Mouse (Mus musculus): ENCODE measurements around the gene Rsad1. TPM values are rescaled to one million over a fixed set of nuclear protein-coding genes. Genes with fewer than 3 reads are reported as not detected.

Rsad1 gene
- polyA plus RNA-seq, 1 experiment from 2014 or later = 6.7 TPM

DNA sequence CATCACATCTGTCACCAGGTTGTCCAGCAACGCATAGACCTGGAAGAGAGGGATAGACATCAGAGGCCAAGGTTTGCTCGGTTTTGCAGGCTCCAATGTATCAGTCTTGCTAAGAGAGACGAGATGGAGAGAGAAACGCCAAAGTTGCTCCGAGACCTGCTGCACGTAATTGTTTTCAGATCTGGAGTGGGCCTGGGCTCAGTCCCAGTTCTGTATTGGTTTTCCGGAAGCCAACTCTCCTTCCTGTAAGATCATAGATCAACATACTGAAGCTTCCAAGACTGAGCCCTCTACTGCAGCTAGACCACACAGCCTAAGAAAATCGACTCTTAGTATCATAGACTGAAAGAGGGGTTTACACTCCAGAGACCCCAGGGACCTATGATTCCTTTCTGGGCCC lies 47.6 kb downstream of the Rsad1 start:
- Histone ChIP-seq H3K4me2 (ENCODE audit: low read length) (no peak overlapping the region), H3K36me3 (ENCODE audit: control insufficient read depth, insufficient read depth) (no peaks in the 10 kb centered on the region), H3K4me1 (replicated peaks; ENCODE audit: control insufficient read depth, insufficient read depth, low read length) (peaks cover 22% of the 10 kb centered on the region), H3K9me3 (ENCODE audit: control insufficient read depth, low read length) (no peaks in the 10 kb centered on the region), H3K27ac (ENCODE audit: low read length) (no peak overlapping the region), H3K4me3 (replicated peaks; ENCODE audit: low read length) (no peak overlapping the region), H3K27me3 (replicated peaks; ENCODE audit: control insufficient read depth, insufficient read depth, low read length) (no peaks in the 10 kb centered on the region; the same call in 1 of the 2 replicates), H3K9ac (replicated peaks; ENCODE audit: low read depth, low read length) (no peak overlapping the region)
- 90% methylated on average over 8 of the region's 8 CpGs for WGBS
- ATAC-seq = no peak

DNA sequence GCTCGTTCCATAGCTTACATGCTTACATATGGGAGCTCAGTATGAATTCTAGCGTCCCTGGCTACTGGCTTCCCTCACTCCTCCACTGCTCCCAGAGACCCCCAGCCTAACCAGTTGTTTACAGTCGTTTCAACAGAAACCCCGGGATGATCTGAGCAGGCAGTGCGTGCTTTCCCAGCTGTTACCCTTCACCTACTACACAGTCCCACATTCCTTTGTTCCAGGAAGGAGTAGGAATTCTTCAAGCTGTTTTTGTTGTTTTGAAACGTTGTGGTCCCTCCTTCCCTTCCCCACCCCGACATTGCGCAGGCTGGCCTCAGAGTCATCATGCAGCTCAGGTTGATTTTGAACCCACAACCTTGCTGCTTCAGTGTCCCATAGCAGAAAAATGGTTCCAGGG lies 48.7 kb downstream of the Rsad1 start:
- Histone ChIP-seq H3K9ac (replicated peaks; ENCODE audit: low read depth, low read length) (no peak overlapping the region), H3K36me3 (ENCODE audit: control insufficient read depth, insufficient read depth) (no peaks in the 10 kb centered on the region), H3K9me3 (ENCODE audit: control insufficient read depth, low read length) (no peaks in the 10 kb centered on the region), H3K27ac (ENCODE audit: low read length) (no peak overlapping the region), H3K27me3 (replicated peaks; ENCODE audit: control insufficient read depth, insufficient read depth, low read length) (no peaks in the 10 kb centered on the region; the same call in 1 of the 2 replicates), H3K4me1 (replicated peaks; ENCODE audit: control insufficient read depth, insufficient read depth, low read length) (peaks cover 22% of the 10 kb centered on the region), H3K4me2 (ENCODE audit: low read length) (no peak overlapping the region), H3K4me3 (replicated peaks; ENCODE audit: low read length) (no peak overlapping the region)
- WGBS = 32% methylated on average over 8 of the region's 8 CpGs
- no peak for ATAC-seq

DNA sequence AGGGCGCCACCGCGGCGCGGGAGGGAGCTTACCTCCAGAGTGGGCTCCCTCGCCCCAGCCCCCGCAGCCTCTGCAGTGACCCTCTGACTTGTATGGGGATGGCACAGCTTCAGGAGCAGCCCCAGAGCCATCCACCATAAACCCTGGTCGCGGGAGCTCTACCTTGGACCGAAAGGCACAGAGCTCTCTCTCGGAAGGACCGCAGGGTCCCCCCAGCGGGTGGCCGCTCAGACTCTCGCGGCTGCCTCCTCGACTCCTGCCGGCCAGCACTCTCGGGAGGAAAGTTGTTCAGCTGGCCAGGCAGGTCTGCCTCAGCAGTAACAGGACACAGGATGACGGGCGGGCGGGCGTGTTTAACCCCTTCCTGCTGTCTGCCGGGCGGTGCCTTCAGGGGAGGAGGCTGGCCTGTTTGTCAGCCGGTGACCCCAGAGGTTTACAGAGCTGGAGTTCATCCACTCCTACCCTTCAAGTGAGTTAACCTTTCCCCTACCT lies 49.3 kb downstream of the Rsad1 start, which contains the start of gene Epn3:
TSS of gene Epn3 (minus strand) at position 314 of the 492 bp plus-strand sequence.
- Histone ChIP-seq H3K9ac (replicated peaks; ENCODE audit: low read depth, low read length) (peak within 1 kb of the TSS; percentile 41), H3K27ac (ENCODE audit: low read length) (no peak within 1 kb of the TSS), H3K4me2 (ENCODE audit: low read length) (peak within 1 kb of the TSS; percentile 49), H3K9me3 (ENCODE audit: control insufficient read depth, low read length) (no peaks in the 10 kb centered on the region), H3K4me3 (replicated peaks; ENCODE audit: low read length) (peak within 1 kb of the TSS; percentile 28), H3K27me3 (replicated peaks; ENCODE audit: control insufficient read depth, insufficient read depth, low read length) (no peaks in the 10 kb centered on the region; the same call in 1 of the 2 replicates), H3K36me3 (ENCODE audit: control insufficient read depth, insufficient read depth) (no peaks in the 10 kb centered on the region), H3K4me1 (replicated peaks; ENCODE audit: control insufficient read depth, insufficient read depth, low read length) (peaks cover 22% of the 10 kb centered on the region)
- no peak for ATAC-seq
- 1% methylated on average over 26 of the region's 26 CpGs for WGBS

DNA sequence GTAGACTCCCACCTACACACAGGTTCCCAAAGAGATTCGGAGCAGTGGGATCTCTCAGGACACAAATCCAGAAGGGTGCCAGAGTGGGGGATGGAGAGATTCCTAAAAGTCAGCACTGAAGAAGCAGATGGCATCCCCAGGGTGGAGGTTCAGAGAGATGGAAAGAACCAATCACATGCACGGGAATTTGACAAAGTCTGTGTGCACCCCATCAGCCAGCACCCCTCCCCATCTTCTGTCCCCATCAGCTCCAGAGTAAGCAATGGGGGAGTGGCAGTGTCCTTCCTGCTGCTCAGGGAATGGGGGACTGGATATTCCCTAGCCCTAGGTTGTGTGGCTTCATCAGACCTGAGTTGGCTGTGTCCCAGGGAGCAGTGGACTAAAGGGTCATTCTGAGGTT lies 50.0 kb downstream of the Rsad1 start:
- Histone ChIP-seq H3K27me3 (replicated peaks; ENCODE audit: control insufficient read depth, insufficient read depth, low read length) (no peaks in the 10 kb centered on the region; the same call in 1 of the 2 replicates), H3K4me1 (replicated peaks; ENCODE audit: control insufficient read depth, insufficient read depth, low read length) (peaks cover 22% of the 10 kb centered on the region), H3K4me3 (replicated peaks; ENCODE audit: low read length) (no peak overlapping the region; the same call in 1 of the 2 replicates), H3K27ac (ENCODE audit: low read length) (no peak overlapping the region), H3K9ac (replicated peaks; ENCODE audit: low read depth, low read length) (no peak overlapping the region; the same call in 1 of the 2 replicates), H3K36me3 (ENCODE audit: control insufficient read depth, insufficient read depth) (no peaks in the 10 kb centered on the region), H3K4me2 (ENCODE audit: low read length) (peak overlapping the region; percentile 49), H3K9me3 (ENCODE audit: control insufficient read depth, low read length) (no peaks in the 10 kb centered on the region)
- 6% methylated on average over 2 of the region's 2 CpGs for WGBS
- ATAC-seq = peak; percentile 55; the same call in 1 of the 2 replicates

DNA sequence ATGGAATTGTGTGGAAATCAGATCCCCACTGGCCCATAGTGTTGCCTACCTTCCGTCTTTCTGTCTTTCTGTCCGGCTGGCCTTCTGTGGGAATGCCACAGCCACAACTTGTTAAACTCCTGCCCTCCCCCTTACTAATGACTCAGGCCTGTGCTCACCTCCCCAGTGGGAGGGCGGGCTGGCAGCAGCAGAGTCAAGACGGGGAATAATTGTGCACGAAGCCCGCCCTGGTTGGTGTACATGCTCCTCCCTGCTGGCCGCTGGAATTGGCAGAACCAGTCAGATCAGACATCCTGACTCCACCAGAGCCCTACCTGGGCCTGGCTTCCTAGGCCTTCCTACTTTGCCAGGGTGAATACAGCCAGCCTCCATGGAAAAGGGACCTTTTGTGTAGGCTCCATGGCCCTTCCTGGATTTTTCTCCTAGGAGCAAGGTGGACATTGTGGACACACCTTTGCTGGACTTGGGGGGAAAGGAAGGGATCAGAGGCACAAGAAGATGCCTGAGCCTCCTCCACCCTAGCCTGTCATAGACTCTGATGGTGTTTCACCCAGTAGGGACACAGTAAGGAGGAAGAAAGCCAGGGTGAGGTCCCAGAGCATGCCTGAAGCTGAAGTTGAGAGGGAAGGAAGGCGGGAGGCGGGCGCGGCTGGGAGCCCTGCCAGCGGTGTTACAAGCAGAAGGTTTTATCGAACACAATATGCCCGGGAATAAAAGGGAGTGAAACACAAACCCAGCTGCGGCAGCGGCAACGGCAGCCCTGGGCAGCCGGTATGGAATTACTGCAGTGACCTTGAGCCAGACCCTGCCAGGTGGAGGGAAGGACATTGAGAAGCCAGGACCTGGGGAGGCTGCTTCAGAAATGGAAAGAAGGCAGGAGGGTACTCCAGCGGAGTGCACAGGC lies 50.7 kb downstream of the Rsad1 start:
- Histone ChIP-seq H3K27me3 (replicated peaks; ENCODE audit: control insufficient read depth, insufficient read depth, low read length) (no peaks in the 10 kb centered on the region; the same call in 1 of the 2 replicates), H3K4me3 (replicated peaks; ENCODE audit: low read length) (peak overlapping the region; percentile 5; the same call in 1 of the 2 replicates), H3K36me3 (ENCODE audit: control insufficient read depth, insufficient read depth) (no peaks in the 10 kb centered on the region), H3K4me2 (ENCODE audit: low read length) (peak overlapping the region; percentile 49), H3K9ac (replicated peaks; ENCODE audit: low read depth, low read length) (peak overlapping the region; percentile 39), H3K9me3 (ENCODE audit: control insufficient read depth, low read length) (no peaks in the 10 kb centered on the region), H3K4me1 (replicated peaks; ENCODE audit: control insufficient read depth, insufficient read depth, low read length) (peaks cover 22% of the 10 kb centered on the region), H3K27ac (ENCODE audit: low read length) (no peak overlapping the region)
- WGBS = 13% methylated on average over 19 of the region's 19 CpGs
- ATAC-seq = peak; percentile 48

DNA sequence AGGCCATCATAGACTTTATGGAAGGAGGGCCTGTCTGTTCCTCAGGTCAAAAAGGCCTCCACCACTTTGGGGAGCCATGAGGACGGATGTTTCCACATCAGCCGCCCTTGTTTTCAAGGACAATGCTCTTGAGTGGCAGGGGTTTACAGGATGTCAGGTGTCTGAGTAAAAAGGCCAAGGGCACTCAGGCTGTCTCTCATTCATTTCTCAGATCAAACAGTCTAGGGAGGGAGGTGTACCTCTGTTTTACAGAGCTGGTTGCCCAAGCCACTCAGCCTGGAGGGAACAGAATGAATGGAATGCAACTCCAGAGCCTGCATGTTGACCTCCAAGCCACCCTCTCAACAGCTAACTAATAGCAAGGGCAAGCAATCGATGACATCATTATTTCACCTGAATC lies 53.6 kb downstream of the Rsad1 start:
- Histone ChIP-seq H3K9ac (replicated peaks; ENCODE audit: low read depth, low read length) (no peak overlapping the region), H3K4me2 (ENCODE audit: low read length) (no peak overlapping the region), H3K36me3 (ENCODE audit: control insufficient read depth, insufficient read depth) (no peaks in the 10 kb centered on the region), H3K27me3 (replicated peaks; ENCODE audit: control insufficient read depth, insufficient read depth, low read length) (no peaks in the 10 kb centered on the region; the same call in 1 of the 2 replicates), H3K9me3 (ENCODE audit: control insufficient read depth, low read length) (no peaks in the 10 kb centered on the region), H3K4me3 (replicated peaks; ENCODE audit: low read length) (no peak overlapping the region), H3K27ac (ENCODE audit: low read length) (no peak overlapping the region), H3K4me1 (replicated peaks; ENCODE audit: control insufficient read depth, insufficient read depth, low read length) (peaks cover 32% of the 10 kb centered on the region)
- 74% methylated on average over 3 of the region's 3 CpGs for WGBS
- no peak for ATAC-seq

DNA sequence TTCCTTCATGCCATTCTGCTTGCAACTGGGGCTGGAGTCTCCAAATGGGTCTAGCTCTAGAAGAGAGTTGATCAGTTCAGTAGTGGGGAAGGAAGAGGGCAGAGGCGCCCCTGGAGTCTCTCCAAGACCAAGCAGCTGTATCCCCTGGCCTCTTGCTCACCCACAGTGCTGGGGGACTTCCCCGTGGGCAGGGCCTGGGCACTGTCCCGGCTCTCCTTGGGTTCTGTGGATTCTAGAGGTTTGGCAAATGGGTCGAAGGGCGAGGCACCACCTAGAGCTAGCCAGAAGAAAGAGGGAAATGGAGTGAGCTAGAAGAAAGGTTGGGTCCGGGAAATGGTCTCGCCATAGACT lies 57.3 kb downstream of the Rsad1 start:
- H3K4me3 ChIP-seq (replicated peaks; ENCODE audit: low read length) = peak overlapping the region; percentile 67
- H3K9me3 ChIP-seq (ENCODE audit: control insufficient read depth, low read length) = no peaks in the 10 kb centered on the region
- peak overlapping the region; percentile 86; the same call in 1 of the 2 replicates for H3K9ac ChIP-seq (replicated peaks; ENCODE audit: low read depth, low read length)
- no peak overlapping the region for H3K27ac ChIP-seq (ENCODE audit: low read length)
- ATAC-seq = no peak
- 67% methylated on average over 7 of the region's 7 CpGs for WGBS
- H3K4me2 ChIP-seq (ENCODE audit: low read length) = peak overlapping the region; percentile 55; the same call in 1 of the 2 replicates
- H3K27me3 ChIP-seq (replicated peaks; ENCODE audit: control insufficient read depth, insufficient read depth, low read length) = no peaks in the 10 kb centered on the region
- H3K36me3 ChIP-seq (ENCODE audit: control insufficient read depth, insufficient read depth) = no peaks in the 10 kb centered on the region
- H3K4me1 ChIP-seq (replicated peaks; ENCODE audit: control insufficient read depth, insufficient read depth, low read length) = peaks cover 10% of the 10 kb centered on the region

DNA sequence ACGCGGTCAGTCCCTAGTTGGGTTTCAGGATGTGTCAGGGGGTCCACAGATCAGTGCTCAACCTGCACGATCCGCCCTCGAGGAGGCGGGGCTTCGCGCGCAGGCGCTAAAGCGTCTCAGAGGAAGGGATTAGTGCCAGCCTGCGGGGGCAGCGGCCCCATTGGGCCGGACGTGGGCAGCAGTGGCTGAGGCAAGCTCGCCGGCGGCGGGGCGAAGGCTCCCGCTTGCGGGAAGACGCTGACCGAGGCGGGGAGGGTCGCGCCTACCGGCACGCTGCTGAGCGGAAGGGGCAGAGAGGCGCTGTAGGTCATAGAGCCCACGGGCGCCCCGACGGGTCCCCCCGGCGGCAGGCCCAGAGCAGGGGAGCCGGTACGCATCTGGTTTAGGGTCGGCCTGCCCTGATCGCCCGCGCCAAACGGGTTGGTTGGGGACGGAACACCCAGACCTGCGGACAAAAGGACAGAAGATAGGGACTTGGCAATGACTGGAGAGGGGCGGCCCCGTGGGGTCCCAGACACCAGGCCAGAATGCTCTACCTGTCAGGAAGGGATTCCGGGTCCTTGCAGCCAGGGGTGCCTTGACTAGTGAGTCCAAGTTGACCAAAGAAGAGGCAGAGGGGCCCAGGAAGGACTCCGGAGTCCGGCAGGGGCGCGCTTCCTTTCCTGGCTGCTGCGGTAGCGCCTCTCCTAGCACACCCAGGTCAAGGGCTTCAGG lies 57.9 kb downstream of the Rsad1 start:
- H3K27me3 ChIP-seq (replicated peaks; ENCODE audit: control insufficient read depth, insufficient read depth, low read length) = no peaks in the 10 kb centered on the region
- peak overlapping the region; percentile 67 for H3K4me3 ChIP-seq (replicated peaks; ENCODE audit: low read length)
- WGBS = 4% methylated on average over 55 of the region's 55 CpGs
- H3K4me2 ChIP-seq (ENCODE audit: low read length) = peak overlapping the region; percentile 55
- peaks cover 10% of the 10 kb centered on the region for H3K4me1 ChIP-seq (replicated peaks; ENCODE audit: control insufficient read depth, insufficient read depth, low read length)
- H3K27ac ChIP-seq (ENCODE audit: low read length) = no peak overlapping the region
- peak overlapping the region; percentile 86 for H3K9ac ChIP-seq (replicated peaks; ENCODE audit: low read depth, low read length)
- ATAC-seq = peak; percentile 80
- H3K36me3 ChIP-seq (ENCODE audit: control insufficient read depth, insufficient read depth) = no peaks in the 10 kb centered on the region
- no peaks in the 10 kb centered on the region for H3K9me3 ChIP-seq (ENCODE audit: control insufficient read depth, low read length)
